Mouse (Mus musculus): ENCODE measurements around the gene Lbh.

Gene Lbh

GRCm38 (mm10) chr17:72911283-72911682 lies 6.8 kb upstream of the Lbh start:
- DNase-seq (ENCODE audit: low spot score), result no peak

- no peak for DNase-seq (ENCODE audit: low spot score)
Measured at GRCm38 (mm10) chr17:72911751-72912150, 6.4 kb upstream of the Lbh start.

- DNase-seq (ENCODE audit: low spot score), result no peak
Measured at GRCm38 (mm10) chr17:72914082-72914481, 4.0 kb upstream of the Lbh start.

- peak; percentile 60 for DNase-seq (ENCODE audit: low spot score)
Measured at GRCm38 (mm10) chr17:72917241-72918030, 669 bp upstream of the Lbh start.

- peak; percentile 43 for DNase-seq (ENCODE audit: low spot score)
Measured at GRCm38 (mm10) chr17:72918571-72919541, 751 bp downstream of the Lbh start.

- DNase-seq (ENCODE audit: low spot score), result no peak
Measured at GRCm38 (mm10) chr17:72919641-72920040, 1.5 kb downstream of the Lbh start.

GRCm38 (mm10) chr17:72920430-72920829 lies 2.3 kb downstream of the Lbh start:
- DNase-seq (ENCODE audit: low spot score), result no peak

GRCm38 (mm10) chr17:72920971-72921370 lies 2.9 kb downstream of the Lbh start:
- no peak for DNase-seq (ENCODE audit: low spot score)

GRCm38 (mm10) chr17:72922206-72922605 lies 4.1 kb downstream of the Lbh start:
- DNase-seq (ENCODE audit: low spot score), result no peak

- no peak for DNase-seq (ENCODE audit: low spot score)
Measured at GRCm38 (mm10) chr17:72923283-72923682, 5.2 kb downstream of the Lbh start.

GRCm38 (mm10) chr17:72924295-72924694 lies 6.2 kb downstream of the Lbh start:
- DNase-seq (ENCODE audit: low spot score), result no peak

GRCm38 (mm10) chr17:72925111-72925510 lies 7.0 kb downstream of the Lbh start:
- DNase-seq (ENCODE audit: low spot score), result peak; percentile 68

GRCm38 (mm10) chr17:72925804-72926617 lies 7.9 kb downstream of the Lbh start:
- peak; percentile 32 for DNase-seq (ENCODE audit: low spot score)

- no peak for DNase-seq (ENCODE audit: low spot score)
Measured at GRCm38 (mm10) chr17:72926994-72927393, 8.9 kb downstream of the Lbh start.

GRCm38 (mm10) chr17:72933116-72933515 lies 15.0 kb downstream of the Lbh start:
- no peak for DNase-seq (ENCODE audit: low spot score)

GRCm38 (mm10) chr17:72934146-72934545 lies 16.0 kb downstream of the Lbh start:
- DNase-seq (ENCODE audit: low spot score), result peak; percentile 42

- no peak for DNase-seq (ENCODE audit: low spot score)
Measured at GRCm38 (mm10) chr17:72934653-72935052, 16.5 kb downstream of the Lbh start.

GRCm38 (mm10) chr17:72935921-72936320 lies 17.8 kb downstream of the Lbh start:
- DNase-seq (ENCODE audit: low spot score), result peak; percentile 28

GRCm38 (mm10) chr17:72936336-72936735 lies 18.2 kb downstream of the Lbh start:
- no peak for DNase-seq (ENCODE audit: low spot score)

- no peak for DNase-seq (ENCODE audit: low spot score)
Measured at GRCm38 (mm10) chr17:72937204-72937603, 19.1 kb downstream of the Lbh start.

- DNase-seq (ENCODE audit: low spot score), result no peak
Measured at GRCm38 (mm10) chr17:72938026-72938795, 20.1 kb downstream of the Lbh start.
